Mouse (Mus musculus) limb, embryonic 13.5 days (tissue): ENCODE measurements around the gene Agap3. TPM values are rescaled to one million over a fixed set of nuclear protein-coding genes. Genes with fewer than 3 reads are reported as not detected.

ENCODE experiments used
- ATAC-seq: fragments of 200-750 bp; cut with Nextera tagmentation; 2 replicates; pipeline ENCODE4 v1.8.0; 2017; ENCODE audit warnings: low read depth, moderate number of reproducible peaks, moderate TSS enrichment; ENCODE audit not compliant: low FRiP score
- H3K27ac ChIP-seq: fragments of 300-500 bp; sonication (generic); 2 replicates; pipeline ENCODE4 v1.5.1; 2015; ENCODE audit warnings: inconsistent platforms, mild to moderate bottlenecking, moderate library complexity
- H3K27me3 ChIP-seq: fragments of 300-500 bp; sonication (generic); 2 replicates; pipeline ENCODE4 v1.6.1; 2015; ENCODE audit warnings: mild to moderate bottlenecking, inconsistent platforms
- H3K36me3 ChIP-seq: fragments of 300-500 bp; sonication (generic); 2 replicates; pipeline ENCODE4 v1.6.1; 2015; ENCODE audit warnings: inconsistent platforms, mild to moderate bottlenecking, moderate library complexity
- H3K4me1 ChIP-seq: fragments of 300-500 bp; sonication (generic); 2 replicates; pipeline ENCODE4 v1.6.1; 2015; ENCODE audit warnings: inconsistent platforms
- H3K4me2 ChIP-seq: fragments of 300-500 bp; sonication (generic); replicated peaks from 2 replicates; pipeline ENCODE4 v1.6.1; 2015; ENCODE audit warnings: inconsistent platforms, mild to moderate bottlenecking, moderate library complexity
- H3K4me3 ChIP-seq: fragments of 300-500 bp; sonication (generic); 2 replicates; pipeline ENCODE4 v1.5.1; 2015; ENCODE audit warnings: moderate library complexity, mild to moderate bottlenecking, inconsistent platforms
- H3K9ac ChIP-seq: fragments of 300-500 bp; sonication (generic); 2 replicates; pipeline ENCODE4 v1.6.1; 2015; ENCODE audit warnings: mild to moderate bottlenecking, inconsistent platforms
- H3K9me3 ChIP-seq: fragments of 300-500 bp; sonication (generic); 2 replicates; pipeline ENCODE4 v1.6.1; 2016; ENCODE audit warnings: inconsistent platforms
- WGBS: fragments of 180-500 bp; shearing (Covaris S2); methylation state at CpG from one replicate; pipeline ENCODE4 v1.1.7; 2015; 5-methylcytosine and 5-hydroxymethylcytosine counted together
- polyA plus RNA-seq: library from polyadenylated mRNA; unstranded; fragments of >200 nt; fragmentation: Nextera tagmentation; extraction: Ambion mirVana; gene quantifications from 2 replicates; pipeline ENCODE4 v1.2.1, GENCODE M21; 2015

Gene Agap3
- polyA plus RNA-seq, result 29.8 and 35.4 TPM in 2 replicates

DNA sequence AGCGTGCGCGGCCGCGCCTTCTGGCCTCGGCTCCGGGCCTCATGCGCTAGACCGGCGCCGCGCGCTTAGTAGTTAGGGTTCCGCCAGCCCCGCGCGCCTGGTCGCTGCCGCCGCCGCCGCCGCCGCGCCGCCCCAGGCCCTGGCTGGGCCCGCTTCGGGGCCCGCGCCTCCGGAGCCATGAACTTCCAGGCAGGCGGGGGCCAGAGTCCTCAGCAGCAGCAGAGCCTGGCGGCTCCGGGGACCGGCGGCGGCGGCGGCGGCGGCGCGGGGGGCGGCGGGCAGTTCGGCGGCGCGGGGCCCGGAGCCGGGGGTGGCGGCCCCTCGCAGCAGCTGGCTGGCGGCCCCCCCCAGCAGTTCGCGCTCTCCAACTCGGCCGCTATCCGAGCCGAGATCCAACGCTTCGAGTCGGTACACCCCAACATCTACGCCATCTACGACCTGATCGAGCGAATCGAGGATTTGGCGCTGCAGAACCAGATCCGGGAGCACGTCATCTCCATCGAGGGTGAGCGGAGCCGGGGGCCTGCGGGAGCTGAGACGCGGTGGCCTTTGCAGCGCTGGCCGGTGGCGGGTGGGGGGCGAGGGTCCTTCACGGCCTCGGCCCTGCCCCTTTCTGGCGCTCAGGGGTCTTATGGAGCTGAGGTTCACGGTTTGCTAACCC lies at the start of gene Agap3:
Agap3 (plus strand) TSS at position 148 of the 661 bp plus-strand sequence.
- Histone ChIP-seq H3K9ac (peak within 1 kb of the TSS; percentile 95), H3K9me3 (no peaks in the 10 kb centered on the region), H3K27me3 (no peaks in the 10 kb centered on the region), H3K4me1 (peaks cover 52% of the 10 kb centered on the region), H3K4me3 (peak within 1 kb of the TSS; percentile 94), H3K27ac (peak within 1 kb of the TSS; percentile 91), H3K4me2 (peak within 1 kb of the TSS; percentile 100), H3K36me3 (peaks cover 13% of the 10 kb centered on the region)
- peak; percentile 58 for ATAC-seq
- WGBS, result under 1% methylated on average over 65 of the region's 85 CpGs

- Histone ChIP-seq H3K9ac (no peak overlapping the region), H3K27me3 (no peaks in the 10 kb centered on the region), H3K4me1 (no peaks in the 10 kb centered on the region), H3K9me3 (no peaks in the 10 kb centered on the region), H3K36me3 (peaks cover 89% of the 10 kb centered on the region), H3K4me3 (no peak overlapping the region), H3K4me2 (no peak overlapping the region), H3K27ac (no peak overlapping the region)
- ATAC-seq, result no peak
- WGBS, result 84% methylated on average over 6 of the region's 6 CpGs
These were observed 47.2 kb upstream of the Agap3 start for GRCm38 (mm10) chr5:24404594-24405360.

GRCm38 (mm10) chr5:24405389-24405876 lies 46.5 kb upstream of the Agap3 start:
- Histone ChIP-seq H3K36me3 (peaks cover 84% of the 10 kb centered on the region), H3K9me3 (no peaks in the 10 kb centered on the region), H3K27ac (no peak overlapping the region), H3K4me2 (no peak overlapping the region), H3K27me3 (no peaks in the 10 kb centered on the region), H3K4me1 (no peaks in the 10 kb centered on the region), H3K4me3 (no peak overlapping the region), H3K9ac (peak overlapping the region; percentile 10; the same call in 1 of the 2 replicates)
- 58% methylated on average over 3 of the region's 3 CpGs for WGBS
- ATAC-seq, result no peak

DNA sequence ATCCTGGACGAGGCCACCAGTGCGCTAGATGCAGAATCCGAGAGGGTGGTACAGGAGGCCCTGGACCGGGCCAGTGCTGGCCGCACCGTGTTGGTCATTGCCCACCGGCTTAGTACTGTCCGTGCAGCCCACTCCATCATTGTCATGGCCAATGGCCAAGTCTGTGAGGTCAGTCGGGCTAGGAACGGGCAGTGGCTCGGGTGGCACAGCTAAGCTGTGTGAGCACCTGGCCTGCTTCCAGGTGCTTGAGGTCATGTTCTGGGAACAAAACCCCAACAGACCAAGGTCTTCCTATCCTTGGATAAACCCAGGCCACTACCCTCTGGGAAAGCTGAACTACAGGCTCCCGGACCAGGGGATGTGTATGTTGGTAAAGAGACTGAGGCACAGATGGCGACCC lies 43.3 kb upstream of the Agap3 start:
- Histone ChIP-seq H3K4me2 (no peak overlapping the region), H3K9me3 (no peaks in the 10 kb centered on the region), H3K4me1 (peaks cover 11% of the 10 kb centered on the region), H3K9ac (no peak overlapping the region), H3K27me3 (no peaks in the 10 kb centered on the region), H3K36me3 (peaks cover 53% of the 10 kb centered on the region), H3K27ac (no peak overlapping the region), H3K4me3 (no peak overlapping the region)
- 90% methylated on average over 13 of the region's 13 CpGs for WGBS
- ATAC-seq, result no peak

GRCm38 (mm10) chr5:24409466-24409865 lies 42.5 kb upstream of the Agap3 start:
- no peak overlapping the region for H3K4me3 ChIP-seq
- no peak overlapping the region for H3K9ac ChIP-seq
- peaks cover 47% of the 10 kb centered on the region for H3K36me3 ChIP-seq
- H3K4me1 ChIP-seq, result peaks cover 18% of the 10 kb centered on the region
- no peak overlapping the region for H3K4me2 ChIP-seq
- WGBS, result 86% methylated on average over 2 of the region's 2 CpGs
- H3K27ac ChIP-seq, result no peak overlapping the region
- no peaks in the 10 kb centered on the region for H3K9me3 ChIP-seq
- no peak for ATAC-seq
- H3K27me3 ChIP-seq, result no peaks in the 10 kb centered on the region

DNA sequence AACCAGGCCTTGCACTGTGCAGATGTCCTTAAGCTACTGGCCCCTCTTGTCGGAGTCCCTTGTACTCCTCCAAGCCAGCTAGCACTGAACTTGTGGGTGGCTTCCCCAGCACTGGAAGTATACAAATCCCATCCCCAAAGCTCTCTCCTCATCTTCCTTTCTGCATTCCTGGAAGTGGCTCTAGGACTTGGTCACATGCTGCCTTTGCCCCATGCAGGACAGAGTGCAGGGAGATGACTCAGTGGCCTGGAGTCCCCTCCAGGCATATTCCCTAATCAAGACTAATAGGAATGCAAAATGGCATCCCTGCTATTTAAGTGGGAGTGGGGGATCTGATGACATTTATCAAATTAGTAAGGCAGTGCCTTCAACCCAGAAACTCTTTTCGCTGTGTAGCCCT lies 39.9 kb upstream of the Agap3 start:
- 95% methylated on average over 2 of the region's 2 CpGs for WGBS
- H3K27me3 ChIP-seq, result no peaks in the 10 kb centered on the region
- no peak overlapping the region for H3K27ac ChIP-seq
- H3K4me2 ChIP-seq, result no peak overlapping the region
- no peak overlapping the region for H3K4me3 ChIP-seq
- H3K9me3 ChIP-seq, result no peaks in the 10 kb centered on the region
- H3K4me1 ChIP-seq, result peaks cover 29% of the 10 kb centered on the region
- H3K9ac ChIP-seq, result no peak overlapping the region
- no peak for ATAC-seq
- H3K36me3 ChIP-seq, result peaks cover 26% of the 10 kb centered on the region

- Histone ChIP-seq H3K36me3 (peaks cover 15% of the 10 kb centered on the region), H3K27me3 (no peaks in the 10 kb centered on the region), H3K4me2 (peak within 1 kb of the TSS; percentile 31), H3K4me1 (peaks cover 29% of the 10 kb centered on the region), H3K9me3 (no peaks in the 10 kb centered on the region), H3K4me3 (no peak within 1 kb of the TSS), H3K27ac (peak within 1 kb of the TSS; percentile 22; the same call in 1 of the 2 replicates), H3K9ac (peak within 1 kb of the TSS; percentile 6; the same call in 1 of the 2 replicates)
- peak; percentile 63; the same call in 1 of the 2 replicates for ATAC-seq
- WGBS, result 30% methylated on average over 11 of the region's 11 CpGs
These were observed 38.8 kb upstream of the Agap3 start, which contains the start of gene Asic3 for GRCm38 (mm10) chr5:24413042-24413693. TSS of gene Asic3 (plus strand) at chr5:24413392.

GRCm38 (mm10) chr5:24413938-24414337 lies 38.0 kb upstream of the Agap3 start:
- WGBS, result 82% methylated on average over 13 of the region's 13 CpGs
- H3K4me2 ChIP-seq, result peak overlapping the region; percentile 31; the same call in 1 of the 2 replicates
- no peak overlapping the region for H3K27ac ChIP-seq
- H3K9ac ChIP-seq, result peak overlapping the region; percentile 6; the same call in 1 of the 2 replicates
- H3K36me3 ChIP-seq, result peaks cover 18% of the 10 kb centered on the region
- no peak for ATAC-seq
- H3K4me3 ChIP-seq, result no peak overlapping the region
- no peaks in the 10 kb centered on the region for H3K27me3 ChIP-seq
- H3K4me1 ChIP-seq, result peaks cover 29% of the 10 kb centered on the region
- H3K9me3 ChIP-seq, result no peaks in the 10 kb centered on the region

GRCm38 (mm10) chr5:24416222-24416736 lies 35.7 kb upstream of the Agap3 start:
- H3K4me3 ChIP-seq, result no peak overlapping the region
- H3K9me3 ChIP-seq, result no peaks in the 10 kb centered on the region
- WGBS, result 3% methylated on average over 21 of the region's 21 CpGs
- H3K4me1 ChIP-seq, result peaks cover 29% of the 10 kb centered on the region
- no peak overlapping the region for H3K9ac ChIP-seq
- H3K4me2 ChIP-seq, result peak overlapping the region; percentile 31; the same call in 1 of the 2 replicates
- ATAC-seq, result 0 out of 2 replicates have a peak, but pooled peaks have one; percentile 24
- H3K27me3 ChIP-seq, result no peaks in the 10 kb centered on the region
- no peak overlapping the region for H3K27ac ChIP-seq
- peaks cover 31% of the 10 kb centered on the region for H3K36me3 ChIP-seq

- H3K4me1 ChIP-seq, result peaks cover 35% of the 10 kb centered on the region
- no peak overlapping the region for H3K4me2 ChIP-seq
- H3K4me3 ChIP-seq, result no peak overlapping the region
- no peaks in the 10 kb centered on the region for H3K9me3 ChIP-seq
- no peak overlapping the region for H3K27ac ChIP-seq
- H3K9ac ChIP-seq, result no peak overlapping the region
- no peak for ATAC-seq
- 86% methylated on average over 10 of the region's 10 CpGs for WGBS
- H3K27me3 ChIP-seq, result no peaks in the 10 kb centered on the region
- H3K36me3 ChIP-seq, result peaks cover 32% of the 10 kb centered on the region
These were observed 34.4 kb upstream of the Agap3 start for GRCm38 (mm10) chr5:24417587-24417986.

DNA sequence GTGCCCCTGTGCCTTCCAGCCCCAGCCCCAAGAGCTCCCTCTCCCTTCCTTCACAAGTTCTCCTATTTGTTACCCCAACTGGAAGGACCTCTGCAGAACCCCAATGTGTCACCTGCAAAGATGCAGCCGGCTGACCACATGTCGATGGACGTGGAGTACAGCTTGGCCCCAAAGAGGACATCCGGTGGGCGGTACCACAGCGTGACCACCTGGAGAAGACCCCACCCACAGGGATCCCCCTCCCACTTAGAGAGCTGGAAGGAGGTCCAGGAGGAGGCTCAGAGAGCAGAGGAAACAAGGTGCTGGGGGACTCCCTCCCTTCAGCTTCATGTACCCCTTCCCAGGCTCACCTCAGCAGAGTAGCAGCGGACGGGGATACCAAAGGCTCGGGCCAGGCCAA lies 31.6 kb upstream of the Agap3 start:
- ATAC-seq, result no peak
- H3K9me3 ChIP-seq, result no peaks in the 10 kb centered on the region
- no peak overlapping the region for H3K4me2 ChIP-seq
- peaks cover 31% of the 10 kb centered on the region for H3K4me1 ChIP-seq
- H3K36me3 ChIP-seq, result peaks cover 32% of the 10 kb centered on the region
- H3K4me3 ChIP-seq, result no peak overlapping the region
- WGBS, result 88% methylated on average over 9 of the region's 9 CpGs
- no peak overlapping the region for H3K27ac ChIP-seq
- no peak overlapping the region for H3K9ac ChIP-seq
- H3K27me3 ChIP-seq, result no peaks in the 10 kb centered on the region
